Mouse (Mus musculus) cerebellum, adult 9-11 months (tissue): Measurements from ENCODE around the gene Gm11111.

ENCODE experiments used
- DNase-seq: peaks from one replicate; pipeline ENCODE4 v3.0.0; 2022

The Gm11111 gene

DNA sequence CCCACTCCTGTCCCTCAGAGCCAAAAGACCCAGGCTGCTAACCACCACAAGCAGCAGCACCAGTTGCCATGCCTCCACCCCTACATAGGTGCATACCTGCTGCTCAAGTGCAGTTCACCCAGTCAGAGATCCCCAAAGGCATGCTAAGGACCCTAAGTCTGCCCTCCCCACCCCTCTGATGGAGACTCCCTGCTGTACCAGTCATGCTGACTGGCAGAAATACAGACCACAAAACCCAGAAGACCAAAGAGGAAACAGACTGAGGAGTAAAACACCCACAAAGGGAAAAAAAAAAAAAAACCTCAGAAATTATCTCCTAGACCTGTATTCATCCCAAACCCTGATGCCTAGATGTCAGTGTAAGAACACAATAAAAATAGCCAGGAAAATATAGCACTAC is 33.4 kb downstream of the Gm11111 start:
- no peak for DNase-seq
